Mouse (Mus musculus) hindbrain, embryonic 11.5 days (tissue): ENCODE results near the gene Gnaq. TPM values are rescaled to one million over a fixed set of nuclear protein-coding genes. Genes with fewer than 3 reads are reported as not detected.
"Not testable (repeated sequence)": the region's sequence is repeated elsewhere in the genome, so short reads cannot be mapped to it uniquely, and the experiment has no call there.

ENCODE experiments used
- ATAC-seq: fragments of 200-750 bp; cut with Nextera tagmentation; 2 replicates; pipeline ENCODE4 v1.8.0; 2017; ENCODE audit warnings: mild to moderate bottlenecking, moderate TSS enrichment, moderate library complexity; ENCODE audit not compliant: low FRiP score
- DNase-seq: peaks from one replicate; pipeline ENCODE4 v3.0.0-alpha.2; 2015; ENCODE audit warnings: low spot score
- H3K27ac ChIP-seq: fragments of 300-500 bp; sonication (generic); 2 replicates; pipeline ENCODE4 v1.5.1; 2014; ENCODE audit warnings: mild to moderate bottlenecking, low read depth, low read length
- H3K27me3 ChIP-seq: fragments of 300-500 bp; sonication (generic); 2 replicates; pipeline ENCODE4 v1.6.1; 2014; ENCODE audit warnings: mild to moderate bottlenecking, low read length, moderate library complexity, mixed read lengths; ENCODE audit not compliant: control insufficient read depth, insufficient read depth
- H3K36me3 ChIP-seq: fragments of 300-500 bp; sonication (generic); 2 replicates; pipeline ENCODE4 v1.6.1; 2014; ENCODE audit warnings: mild to moderate bottlenecking, low read length, moderate library complexity, mixed read lengths; ENCODE audit not compliant: control insufficient read depth, insufficient read depth
- H3K4me1 ChIP-seq: fragments of 300-500 bp; sonication (generic); replicated peaks from 2 replicates; pipeline ENCODE4 v1.6.1; 2014; ENCODE audit warnings: low read length, mixed read lengths; ENCODE audit not compliant: control insufficient read depth, insufficient read depth
- H3K4me2 ChIP-seq: fragments of 300-500 bp; sonication (generic); replicated peaks from 2 replicates; pipeline ENCODE4 v1.6.1; 2014; ENCODE audit warnings: mild to moderate bottlenecking, low read depth, low read length
- H3K4me3 ChIP-seq: fragments of 300-500 bp; sonication (generic); 2 replicates; pipeline ENCODE4 v1.5.1; 2014; ENCODE audit warnings: low read depth, low read length
- H3K9ac ChIP-seq: fragments of 300-500 bp; sonication (generic); 2 replicates; pipeline ENCODE4 v1.6.1; 2014; ENCODE audit warnings: low read depth, low read length
- H3K9me3 ChIP-seq: fragments of 300-500 bp; sonication (generic); 2 replicates; pipeline ENCODE4 v1.6.1; 2016; ENCODE audit warnings: low read length; ENCODE audit not compliant: control insufficient read depth
- WGBS: fragments of 180-500 bp; shearing (Covaris S2); extraction: QIAGEN DNeasy Blood & Tissue Kit; methylation state at CpG from one replicate; pipeline ENCODE4 v1.1.7; 2014; 5-methylcytosine and 5-hydroxymethylcytosine counted together
- polyA plus RNA-seq: library from polyadenylated mRNA; unstranded; fragments of >200 nt; fragmentation: Nextera tagmentation; extraction: Ambion mirVana; gene quantifications from 2 replicates; pipeline ENCODE4 v1.2.1, GENCODE M21; 2014

Gnaq gene
- polyA plus RNA-seq, 1 experiment from 2014 or later: 23.2 TPM

GRCm38 (mm10) chr19:16260973-16261372 lies 128.3 kb downstream of the Gnaq start:
- H3K4me3 ChIP-seq: no peak overlapping the region
- no peaks in the 10 kb centered on the region for H3K36me3 ChIP-seq
- no peaks in the 10 kb centered on the region for H3K9me3 ChIP-seq
- H3K4me1 ChIP-seq: no peaks in the 10 kb centered on the region
- no peak overlapping the region for H3K4me2 ChIP-seq
- no peak overlapping the region for H3K9ac ChIP-seq
- 96% methylated on average over 1 of the region's 1 CpGs for WGBS
- H3K27me3 ChIP-seq: no peaks in the 10 kb centered on the region
- no peak overlapping the region for H3K27ac ChIP-seq
- ATAC-seq (no peak), DNase-seq (no peak)

GRCm38 (mm10) chr19:16261631-16262030 lies 129.0 kb downstream of the Gnaq start:
- no peak overlapping the region for H3K4me3 ChIP-seq
- no peaks in the 10 kb centered on the region for H3K27me3 ChIP-seq
- H3K4me2 ChIP-seq: no peak overlapping the region
- no peak overlapping the region for H3K27ac ChIP-seq
- H3K9me3 ChIP-seq: no peaks in the 10 kb centered on the region
- no peaks in the 10 kb centered on the region for H3K36me3 ChIP-seq
- WGBS: 91% methylated on average over 6 of the region's 6 CpGs
- ATAC-seq (no peak), DNase-seq (no peak)
- no peaks in the 10 kb centered on the region for H3K4me1 ChIP-seq
- no peak overlapping the region for H3K9ac ChIP-seq

GRCm38 (mm10) chr19:16262340-16262739 lies 129.7 kb downstream of the Gnaq start:
- Histone ChIP-seq H3K9me3 (no peaks in the 10 kb centered on the region), H3K9ac (no peak overlapping the region), H3K27me3 (no peaks in the 10 kb centered on the region), H3K27ac (no peak overlapping the region), H3K4me2 (no peak overlapping the region), H3K4me3 (no peak overlapping the region), H3K36me3 (no peaks in the 10 kb centered on the region), H3K4me1 (no peaks in the 10 kb centered on the region)
- ATAC-seq (no peak), DNase-seq (no peak)
- whole genome bisulfite sequencing: 91% methylated on average over 4 of the region's 4 CpGs

GRCm38 (mm10) chr19:16267362-16267761 lies 134.7 kb downstream of the Gnaq start:
- H3K4me2 ChIP-seq, H3K4me1 ChIP-seq, ATAC-seq, DNase-seq, H3K27ac ChIP-seq, H3K4me3 ChIP-seq, H3K36me3 ChIP-seq, H3K9ac ChIP-seq, H3K27me3 ChIP-seq, H3K9me3 ChIP-seq: not testable (repeated sequence)
- 94% methylated on average over 6 of the region's 16 CpGs for WGBS

- Histone ChIP-seq H3K4me1 (no peaks in the 10 kb centered on the region), H3K27me3 (no peaks in the 10 kb centered on the region), H3K9ac (no peak overlapping the region), H3K4me3 (no peak overlapping the region), H3K27ac (no peak overlapping the region), H3K4me2 (no peak overlapping the region), H3K36me3 (no peaks in the 10 kb centered on the region), H3K9me3 (no peaks in the 10 kb centered on the region)
- 94% methylated on average over 6 of the region's 6 CpGs for WGBS
- DNase-seq (no peak), ATAC-seq (no peak)
Observed at GRCm38 (mm10) chr19:16270236-16270635, 137.6 kb downstream of the Gnaq start.

- Histone ChIP-seq H3K9ac (no peak overlapping the region), H3K9me3 (no peaks in the 10 kb centered on the region), H3K27ac (no peak overlapping the region), H3K4me2 (no peak overlapping the region), H3K27me3 (no peaks in the 10 kb centered on the region), H3K4me3 (no peak overlapping the region), H3K36me3 (no peaks in the 10 kb centered on the region), H3K4me1 (no peaks in the 10 kb centered on the region)
- 93% methylated on average over 1 of the region's 1 CpGs for WGBS
- DNase-seq (no peak), ATAC-seq (no peak)
Observed at GRCm38 (mm10) chr19:16271002-16271401, 138.4 kb downstream of the Gnaq start.

- Histone ChIP-seq H3K9ac (no peak overlapping the region), H3K36me3 (no peaks in the 10 kb centered on the region), H3K27ac (no peak overlapping the region), H3K9me3 (no peaks in the 10 kb centered on the region), H3K4me3 (no peak overlapping the region), H3K4me1 (no peaks in the 10 kb centered on the region), H3K4me2 (no peak overlapping the region), H3K27me3 (no peaks in the 10 kb centered on the region)
- no peak for DNase-seq
- WGBS: 90% methylated on average over 4 of the region's 4 CpGs
- ATAC-seq: no peak
Observed at GRCm38 (mm10) chr19:16273021-16273420, 140.4 kb downstream of the Gnaq start.

GRCm38 (mm10) chr19:16280231-16280630 lies 147.6 kb downstream of the Gnaq start:
- no peaks in the 10 kb centered on the region for H3K9me3 ChIP-seq
- H3K27ac ChIP-seq: no peak overlapping the region
- ATAC-seq: no peak
- no peak for DNase-seq
- H3K36me3 ChIP-seq: no peaks in the 10 kb centered on the region
- 92% methylated on average over 4 of the region's 4 CpGs for WGBS
- no peak overlapping the region for H3K4me3 ChIP-seq
- H3K4me2 ChIP-seq: no peak overlapping the region
- no peaks in the 10 kb centered on the region for H3K27me3 ChIP-seq
- no peak overlapping the region for H3K9ac ChIP-seq
- H3K4me1 ChIP-seq: no peaks in the 10 kb centered on the region

GRCm38 (mm10) chr19:16285051-16286028 lies 152.7 kb downstream of the Gnaq start:
- Histone ChIP-seq H3K9me3 (no peaks in the 10 kb centered on the region), H3K9ac (no peak overlapping the region), H3K4me3 (no peak overlapping the region), H3K27me3 (no peaks in the 10 kb centered on the region), H3K4me1 (no peaks in the 10 kb centered on the region), H3K27ac (no peak overlapping the region), H3K36me3 (no peaks in the 10 kb centered on the region), H3K4me2 (no peak overlapping the region)
- ATAC-seq: no peak
- DNase-seq: no peak
- 85% methylated on average over 11 of the region's 11 CpGs for WGBS
